ENCODE assay signal across 9 mouse cellular contexts in genomic region chr4:15562853-15563450, GRCm38 (mm10).
A peak's percentile ranks its signal among the peaks of the same experiment; 100 is the strongest.
DNase-seq lines count a peak whose midpoint lies in the region; ATAC-seq and TF ChIP-seq lines count a peak whose summit lies in the region.
"Had no signal": no experiment of that assay in that cellular context is flagged by ENCODE, and none has a peak within 500 bp of the region (broad histone marks: within the 10 kb centered on the region; RNA-seq: fewer than 3 reads in every experiment).

No protein-coding gene starts in this region.

- no peak overlapping the region for H3K9ac ChIP-seq in forebrain, embryonic 11.5 days (ENCODE audit: low read length)
- H3K9ac ChIP-seq in neural tube, embryonic 14.5 days (replicated peaks; ENCODE audit: low read depth, low read length), result no peak overlapping the region
- no peak overlapping the region for H3K9ac ChIP-seq in intestine, embryonic 16.5 days (ENCODE audit: low read depth, low read length)

- peak; percentile 7 for DNase-seq in adrenal gland, postnatal 14 days
- DNase-seq in adrenal gland, adult 2 months, result no peak
- DNase-seq in lung, adult 2 months, result no peak
- DNase-seq in lung, postnatal 4 days, result no peak
- no peak for DNase-seq in forebrain, embryonic 11.5 days (ENCODE audit: low spot score)
- DNase-seq in left cerebral cortex, postnatal 25 days (ENCODE audit: low spot score in 2 of 2), result no peak
- DNase-seq: lung, postnatal 14 days had no signal

- no peaks in the 10 kb centered on the region for H3K36me3 ChIP-seq in forebrain, embryonic 11.5 days (ENCODE audit: control insufficient read depth, insufficient read depth, low read length)
- H3K36me3 ChIP-seq in neural tube, embryonic 14.5 days (ENCODE audit: control insufficient read depth, insufficient read depth, low read length), result no peaks in the 10 kb centered on the region
- H3K36me3 ChIP-seq in intestine, embryonic 16.5 days (ENCODE audit: control insufficient read depth, insufficient read depth, low read length), result no peaks in the 10 kb centered on the region

- 0 out of 2 replicates have a peak, but pooled peaks have one; percentile 5 for TF ChIP-seq CTCF in lung, adult 2 months (IDR thresholded peaks at IDR 0.05; ENCODE audit: insufficient read depth, low read length)

- H3K4me2 ChIP-seq in forebrain, embryonic 11.5 days (ENCODE audit: low read depth, low read length, severe bottlenecking), result no peak overlapping the region
- no peak overlapping the region for H3K4me2 ChIP-seq in neural tube, embryonic 14.5 days (ENCODE audit: low read depth, low read length)
- H3K4me2 ChIP-seq in intestine, embryonic 16.5 days (ENCODE audit: low read depth, low read length), result no peak overlapping the region

- WGBS in lung, adult 2 months, result 48% methylated on average over 3 of the region's 3 CpGs
- 10% methylated on average over 3 of the region's 3 CpGs for WGBS in forebrain, embryonic 11.5 days
- 10% methylated on average over 3 of the region's 3 CpGs for WGBS in neural tube, embryonic 14.5 days
- 34% methylated on average over 3 of the region's 3 CpGs for WGBS in intestine, embryonic 16.5 days

- H3K4me1 ChIP-seq in lung, adult 2 months (ENCODE audit: control insufficient read depth, insufficient read depth, low read length), result no peaks in the 10 kb centered on the region
- no peaks in the 10 kb centered on the region for H3K4me1 ChIP-seq in forebrain, embryonic 11.5 days (replicated peaks; ENCODE audit: control insufficient read depth, insufficient read depth, low read length)
- H3K4me1 ChIP-seq in neural tube, embryonic 14.5 days (ENCODE audit: control insufficient read depth, insufficient read depth, low read length), result no peaks in the 10 kb centered on the region
- no peaks in the 10 kb centered on the region for H3K4me1 ChIP-seq in intestine, embryonic 16.5 days (ENCODE audit: control insufficient read depth, insufficient read depth, low read length)

- intact Hi-C loops in left cerebral cortex, postnatal 25 days (cut with DNase I), result no loop called here

- no peak for TF ChIP-seq POLR2A in lung, adult 2 months (IDR thresholded peaks at IDR 0.05; ENCODE audit: borderline replicate concordance, extremely low read depth, low read depth, low read length)

- H3K27me3 ChIP-seq in forebrain, embryonic 11.5 days (ENCODE audit: control insufficient read depth, insufficient read depth, low read length), result no peaks in the 10 kb centered on the region
- H3K27me3 ChIP-seq in neural tube, embryonic 14.5 days (ENCODE audit: control insufficient read depth, insufficient read depth, low read length), result no peaks in the 10 kb centered on the region
- no peaks in the 10 kb centered on the region for H3K27me3 ChIP-seq in intestine, embryonic 16.5 days (replicated peaks; ENCODE audit: control insufficient read depth, insufficient read depth, low read length)

- H3K27ac ChIP-seq in forebrain, embryonic 11.5 days (ENCODE audit: low read depth, low read length), result no peak overlapping the region
- H3K27ac ChIP-seq in neural tube, embryonic 14.5 days (ENCODE audit: low read depth, low read length), result no peak overlapping the region
- no peak overlapping the region for H3K27ac ChIP-seq in intestine, embryonic 16.5 days (ENCODE audit: low read length)

- H3K9me3 ChIP-seq in forebrain, embryonic 11.5 days (ENCODE audit: control insufficient read depth, low read length), result no peaks in the 10 kb centered on the region
- H3K9me3 ChIP-seq in neural tube, embryonic 14.5 days (ENCODE audit: control insufficient read depth, low read length), result no peaks in the 10 kb centered on the region
- no peaks in the 10 kb centered on the region for H3K9me3 ChIP-seq in intestine, embryonic 16.5 days (ENCODE audit: control insufficient read depth, low read length)

- ATAC-seq in forebrain, embryonic 11.5 days (replicated peaks; ENCODE audit: low FRiP score), result peak; percentile 78
- ATAC-seq in neural tube, embryonic 14.5 days (ENCODE audit: low read depth), result peak; percentile 46; the same call in 1 of the 2 replicates
- ATAC-seq in intestine, embryonic 16.5 days, result no peak

- H3K4me3 ChIP-seq in lung, adult 2 months (replicated peaks; ENCODE audit: extremely low read depth, low read depth, low read length), result no peak overlapping the region
- H3K4me3 ChIP-seq in forebrain, embryonic 11.5 days (ENCODE audit: low read depth, low read length), result no peak overlapping the region
- no peak overlapping the region for H3K4me3 ChIP-seq in neural tube, embryonic 14.5 days (ENCODE audit: low read depth, low read length)
- no peak overlapping the region for H3K4me3 ChIP-seq in intestine, embryonic 16.5 days (ENCODE audit: low read length)
